Mouse (Mus musculus) layer of hippocampus, postnatal 36 days (tissue): ENCODE results near the gene Mapk10. TPM values are rescaled to one million over a fixed set of nuclear protein-coding genes. Genes with fewer than 3 reads are reported as not detected.
"Not testable (repeated sequence)": the region's sequence is repeated elsewhere in the genome, so short reads cannot be mapped to it uniquely, and the experiment has no call there.

Source experiments
- DNase-seq, 2 experiments: peaks; one replicate each; pipeline ENCODE4 v3.0.0; 2022
- total RNA-seq, 2 experiments: library from RNA; stranded (reverse); gene quantifications; 2 replicates each; pipeline ENCODE4 v1.2.3; 2021

Mapk10 gene
- total RNA-seq, 2 experiments from 2014 or later, result 417 to 454 TPM

GRCm38 (mm10) chr5:102953414-102953813, 257.7 kb downstream of the Mapk10 start:
- peak; percentile 63 to 65 for DNase-seq

- DNase-seq, result no peak
Observed at GRCm38 (mm10) chr5:102952918-102953317, 258.2 kb downstream of the Mapk10 start.

- DNase-seq, result no peak
Observed at GRCm38 (mm10) chr5:102947061-102947711, 263.9 kb downstream of the Mapk10 start.

- no peak for DNase-seq
Observed at GRCm38 (mm10) chr5:102946625-102947024, 264.5 kb downstream of the Mapk10 start.

GRCm38 (mm10) chr5:102943864-102944630, 267.1 kb downstream of the Mapk10 start:
- DNase-seq, result not testable (repeated sequence)

- no peak for DNase-seq
Observed at GRCm38 (mm10) chr5:102930161-102930560, 281.0 kb downstream of the Mapk10 start.

GRCm38 (mm10) chr5:102926786-102927185, 284.3 kb downstream of the Mapk10 start:
- DNase-seq, result no peak

- no peak for DNase-seq
Observed at GRCm38 (mm10) chr5:102920199-102920598, 290.9 kb downstream of the Mapk10 start.

- no peak for DNase-seq
Observed at GRCm38 (mm10) chr5:102905441-102906211, 305.5 kb downstream of the Mapk10 start.

- DNase-seq, result peak; percentile 27 to 46
Observed at GRCm38 (mm10) chr5:102904066-102904465, 307.1 kb downstream of the Mapk10 start.

- DNase-seq, result no peak
Observed at GRCm38 (mm10) chr5:102903487-102903886, 307.6 kb downstream of the Mapk10 start.

GRCm38 (mm10) chr5:102901176-102901575, 310.0 kb downstream of the Mapk10 start:
- DNase-seq, result no peak

GRCm38 (mm10) chr5:102899680-102900215, 311.4 kb downstream of the Mapk10 start:
- DNase-seq, result no peak

- DNase-seq, result no peak
Observed at GRCm38 (mm10) chr5:102898301-102898700, 312.8 kb downstream of the Mapk10 start.

- DNase-seq, result no peak
Observed at GRCm38 (mm10) chr5:102892226-102892625, 318.9 kb downstream of the Mapk10 start.

GRCm38 (mm10) chr5:102889163-102889488, 322.0 kb downstream of the Mapk10 start:
- DNase-seq, result no peak

- DNase-seq, result no peak
Observed at GRCm38 (mm10) chr5:102888482-102889162, 322.5 kb downstream of the Mapk10 start.

- DNase-seq, result no peak
Observed at GRCm38 (mm10) chr5:102875628-102876027, 335.5 kb downstream of the Mapk10 start.

GRCm38 (mm10) chr5:102874605-102875298, 336.4 kb downstream of the Mapk10 start:
- peak; percentile 25 to 56 for DNase-seq

GRCm38 (mm10) chr5:102872996-102873395, 338.1 kb downstream of the Mapk10 start:
- not testable (repeated sequence) for DNase-seq

GRCm38 (mm10) chr5:102868196-102868595, 342.9 kb downstream of the Mapk10 start:
- no peak for DNase-seq

- no peak for DNase-seq
Observed at GRCm38 (mm10) chr5:102859749-102860148, 351.4 kb downstream of the Mapk10 start.
